Mouse (Mus musculus): ENCODE measurements around the gene Olfr316.

GRCm38 (mm10) chr11:58772888-58773287 lies 20.4 kb downstream of the Olfr316 start, which contains the start of gene Olfr315:
- no peak for TF ChIP-seq CTCF (IDR thresholded peaks at IDR 0.05; ENCODE audit: low read depth)
- no peak for TF ChIP-seq EP300 (IDR thresholded peaks at IDR 0.05; ENCODE audit: low read depth)

All from heart, postnatal 0 days (tissue).